Mouse (Mus musculus) Patski (cell line): ENCODE measurements at regions not wholly inside any gene's neighbourhood (a gene's known extent, or its start where the extent isn't known, plus 50 kb on each side); places are given as distances from the start of the nearest gene placed in this dataset.

Experiments used
- ATAC-seq: fragments of 100-300 bp; one replicate; pipeline ENCODE4 v1.8.0; 2021
- CTCF ChIA-PET: fragments of 350-600 bp; sonication (Branson Sonifier 250); formaldehyde crosslinking; loops from one replicate; lab custom pipeline; 2022; ENCODE audit warnings: inconsistent platforms; lab: Charles Lee
- POLR2A ChIA-PET: fragments of 350-600 bp; sonication (Branson Sonifier 250); formaldehyde crosslinking; loops from one replicate; lab custom pipeline; 2022; ENCODE audit warnings: antibody characterized with exemption, inconsistent platforms; lab: Charles Lee
- DNase-seq: peaks from one replicate; pipeline ENCODE4 v3.0.0-alpha.2; 2011; ENCODE audit warnings: low read depth, low spot score
- H3K27me3 ChIP-seq: fragments of 371-371 bp; one replicate; pipeline ENCODE4 v1.5.1; 2021
- CTCF ChIP-seq: fragments of 100-300 bp; IDR thresholded peaks from one replicate; pipeline ENCODE4 v1.5.1; 2021
- in situ Hi-C: fragments of 300-500 bp; cut with MboI; formaldehyde crosslinking; loops from 3 replicates; pipeline ENCODE4 v1.11.1; 2018; ENCODE audit warnings: low pct_unique_long_range_greater_than_20kb, mixed read lengths

GRCm38 (mm10) chr8:96246017-96246416 lies 357.7 kb upstream of the Got2 start:
- no peak for DNase-seq
- POLR2A ChIA-PET, result no interaction called here
- no peak for ATAC-seq
- in situ Hi-C loops, result no loop called here
- no peaks in the 10 kb centered on the region for H3K27me3 ChIP-seq
- CTCF ChIA-PET, result no interaction called here
- TF ChIP-seq CTCF, result no peak

GRCm38 (mm10) chr8:96244549-96245152 lies 356.3 kb upstream of the Got2 start:
- ChIA-PET CTCF (no interaction called here), POLR2A (no interaction called here)
- in situ Hi-C loops, result no loop called here
- no peaks in the 10 kb centered on the region for H3K27me3 ChIP-seq
- ATAC-seq (no peak), DNase-seq (no peak)
- no peak for TF ChIP-seq CTCF

- ChIA-PET POLR2A (no interaction called here), CTCF (no interaction called here)
- in situ Hi-C loops, result no loop called here
- DNase-seq (no peak), ATAC-seq (no peak)
- H3K27me3 ChIP-seq, result no peaks in the 10 kb centered on the region
- no peak for TF ChIP-seq CTCF
Observed at GRCm38 (mm10) chr8:96238406-96238805, 350.1 kb upstream of the Got2 start.

GRCm38 (mm10) chr8:96237940-96238339 lies 349.6 kb upstream of the Got2 start:
- no peaks in the 10 kb centered on the region for H3K27me3 ChIP-seq
- ATAC-seq, result no peak
- POLR2A ChIA-PET, result no interaction called here
- in situ Hi-C loops, result no loop called here
- CTCF ChIA-PET, result no interaction called here
- no peak for DNase-seq
- TF ChIP-seq CTCF, result no peak

GRCm38 (mm10) chr8:96230412-96230811 lies 342.1 kb upstream of the Got2 start:
- ChIA-PET CTCF (no interaction called here), POLR2A (no interaction called here)
- peak; percentile 29 for TF ChIP-seq CTCF
- in situ Hi-C loops, result no loop called here
- ATAC-seq, result no peak
- H3K27me3 ChIP-seq, result no peaks in the 10 kb centered on the region
- no peak for DNase-seq
